Mouse (Mus musculus) neural tube, embryonic 15.5 days (tissue): Measurements from ENCODE around the gene Fhl3. TPM values are rescaled to one million over a fixed set of nuclear protein-coding genes. Genes with fewer than 3 reads are reported as not detected.

Experiments
- ATAC-seq: fragments of 200-750 bp; cut with Nextera tagmentation; 2 replicates; pipeline ENCODE4 v1.8.0; 2017; ENCODE audit warnings: mild to moderate bottlenecking, moderate TSS enrichment, moderate library complexity; ENCODE audit not compliant: low FRiP score
- H3K27ac ChIP-seq: fragments of 300-500 bp; sonication (generic); replicated peaks from 2 replicates; pipeline ENCODE4 v1.5.1; 2015; ENCODE audit warnings: mild to moderate bottlenecking, inconsistent platforms
- H3K27me3 ChIP-seq: fragments of 300-500 bp; sonication (generic); replicated peaks from 2 replicates; pipeline ENCODE4 v1.6.1; 2015; ENCODE audit warnings: inconsistent platforms
- H3K36me3 ChIP-seq: fragments of 300-500 bp; sonication (generic); 2 replicates; pipeline ENCODE4 v1.6.1; 2015; ENCODE audit warnings: inconsistent platforms
- H3K4me1 ChIP-seq: fragments of 300-500 bp; sonication (generic); 2 replicates; pipeline ENCODE4 v1.6.1; 2015; ENCODE audit warnings: inconsistent platforms
- H3K4me2 ChIP-seq: fragments of 300-500 bp; sonication (generic); 2 replicates; pipeline ENCODE4 v1.6.1; 2015; ENCODE audit warnings: inconsistent platforms, mild to moderate bottlenecking, moderate library complexity
- H3K4me3 ChIP-seq: fragments of 300-500 bp; sonication (generic); replicated peaks from 2 replicates; pipeline ENCODE4 v1.5.1; 2015; ENCODE audit warnings: mild to moderate bottlenecking, inconsistent platforms
- H3K9ac ChIP-seq: fragments of 300-500 bp; sonication (generic); replicated peaks from 2 replicates; pipeline ENCODE4 v1.6.1; 2015; ENCODE audit warnings: mild to moderate bottlenecking, inconsistent platforms
- H3K9me3 ChIP-seq: fragments of 300-500 bp; sonication (generic); replicated peaks from 2 replicates; pipeline ENCODE4 v1.6.1; 2016; ENCODE audit warnings: inconsistent platforms
- WGBS: fragments of 180-500 bp; shearing (Covaris S2); methylation state at CpG from one replicate; pipeline ENCODE4 v1.1.7; 2015; ENCODE audit warnings: mixed read lengths; 5-methylcytosine and 5-hydroxymethylcytosine counted together
- microRNA counts: library from miRNA; unstranded; fragments of <30 nt; microRNA quantifications from one replicate; lab custom pipeline; 2016
- microRNA-seq: library from miRNA; unstranded; fragments of <30 nt; microRNA quantifications from one replicate; pipeline ENCODE4, GENCODE M21; 2017
- polyA plus RNA-seq: library from polyadenylated mRNA; unstranded; fragments of >200 nt; fragmentation: Nextera tagmentation; extraction: Ambion mirVana; gene quantifications from 2 replicates; pipeline ENCODE4 v1.2.1, GENCODE M21; 2015

Fhl3 gene
- polyA plus RNA-seq, 1 experiment from 2014 or later: 1.8 TPM

DNA sequence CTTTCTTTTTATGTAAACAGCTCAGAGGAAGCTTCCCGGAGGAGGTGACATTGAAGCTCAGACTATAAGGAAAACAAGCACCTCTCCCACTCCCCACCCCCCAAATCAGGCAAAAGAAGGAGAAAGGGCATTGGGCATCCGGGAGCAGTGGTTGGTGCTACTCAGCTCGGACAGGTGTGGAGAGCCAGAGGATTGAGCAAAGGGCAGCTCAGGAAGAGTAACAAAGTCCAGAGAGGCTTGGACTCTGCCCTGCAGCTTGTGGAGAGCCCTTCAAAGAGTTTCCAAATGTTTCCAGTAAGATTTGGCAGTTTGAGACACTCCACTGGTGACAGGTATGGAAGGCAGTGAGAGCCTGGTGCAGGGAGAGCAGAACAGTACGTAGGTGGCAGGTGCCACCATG, 47.4 kb downstream of the Fhl3 start:
- H3K9ac ChIP-seq: no peak overlapping the region
- peaks cover 19% of the 10 kb centered on the region for H3K4me1 ChIP-seq
- 68% methylated on average over 4 of the region's 4 CpGs for WGBS
- ATAC-seq: no peak
- no peak overlapping the region for H3K4me2 ChIP-seq
- no peak overlapping the region for H3K4me3 ChIP-seq
- no peaks in the 10 kb centered on the region for H3K27me3 ChIP-seq
- H3K27ac ChIP-seq: no peak overlapping the region
- no peaks in the 10 kb centered on the region for H3K9me3 ChIP-seq
- H3K36me3 ChIP-seq: peaks cover 26% of the 10 kb centered on the region

DNA sequence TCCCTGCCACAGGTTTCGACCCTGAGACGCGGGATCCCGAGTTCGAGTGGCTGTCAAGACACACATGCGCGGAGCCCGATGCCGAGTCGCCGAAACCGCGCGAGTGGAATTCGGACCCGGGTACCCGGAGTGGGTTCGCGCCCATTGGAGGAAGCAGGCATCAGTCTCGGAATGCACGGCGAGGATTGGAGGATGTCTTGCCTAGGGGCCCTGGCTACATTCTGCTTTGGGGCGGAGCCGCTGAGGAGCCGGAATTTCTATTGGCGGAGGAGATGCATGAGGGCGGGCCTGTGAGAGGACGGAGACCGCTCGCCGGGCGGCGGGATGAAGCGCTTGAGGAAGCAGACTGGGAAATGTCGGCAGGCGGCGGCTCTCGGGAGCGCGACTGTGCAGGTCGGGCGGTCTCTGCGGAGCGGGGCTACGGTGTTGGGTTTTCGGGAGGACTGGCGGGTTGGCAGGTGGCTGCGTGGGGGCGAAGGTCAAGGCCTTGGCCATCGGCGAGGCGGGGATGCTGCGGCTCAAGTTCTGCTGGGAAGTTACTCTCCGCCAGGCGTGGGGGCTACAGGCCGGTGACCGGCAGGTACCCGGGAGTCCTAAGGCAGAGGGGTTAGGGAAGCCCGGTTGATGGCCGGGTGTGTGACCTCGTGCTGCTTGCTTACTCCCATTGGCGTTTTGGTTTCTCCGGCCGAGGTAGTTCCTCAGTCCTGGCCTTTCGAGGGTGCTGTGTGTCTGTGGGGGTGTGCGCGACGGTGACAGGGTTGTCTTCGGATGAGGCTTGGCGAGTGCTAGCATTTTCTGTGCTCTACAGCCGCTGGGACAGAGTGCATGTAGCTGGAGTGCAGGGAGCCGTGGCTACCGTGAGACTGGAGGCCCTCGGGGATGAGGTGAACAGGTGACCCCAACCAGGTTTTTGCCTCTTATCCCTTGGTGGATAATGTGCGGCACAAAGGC, 51.1 kb downstream of the Fhl3 start:
- Histone ChIP-seq H3K4me3 (peak overlapping the region; percentile 84), H3K4me1 (peaks cover 22% of the 10 kb centered on the region), H3K27ac (no peak overlapping the region), H3K27me3 (no peaks in the 10 kb centered on the region), H3K4me2 (peak overlapping the region; percentile 98), H3K36me3 (peaks cover 17% of the 10 kb centered on the region), H3K9ac (peak overlapping the region; percentile 71), H3K9me3 (no peaks in the 10 kb centered on the region)
- peak; percentile 100 for ATAC-seq
- under 1% methylated on average over 72 of the region's 75 CpGs for WGBS

DNA sequence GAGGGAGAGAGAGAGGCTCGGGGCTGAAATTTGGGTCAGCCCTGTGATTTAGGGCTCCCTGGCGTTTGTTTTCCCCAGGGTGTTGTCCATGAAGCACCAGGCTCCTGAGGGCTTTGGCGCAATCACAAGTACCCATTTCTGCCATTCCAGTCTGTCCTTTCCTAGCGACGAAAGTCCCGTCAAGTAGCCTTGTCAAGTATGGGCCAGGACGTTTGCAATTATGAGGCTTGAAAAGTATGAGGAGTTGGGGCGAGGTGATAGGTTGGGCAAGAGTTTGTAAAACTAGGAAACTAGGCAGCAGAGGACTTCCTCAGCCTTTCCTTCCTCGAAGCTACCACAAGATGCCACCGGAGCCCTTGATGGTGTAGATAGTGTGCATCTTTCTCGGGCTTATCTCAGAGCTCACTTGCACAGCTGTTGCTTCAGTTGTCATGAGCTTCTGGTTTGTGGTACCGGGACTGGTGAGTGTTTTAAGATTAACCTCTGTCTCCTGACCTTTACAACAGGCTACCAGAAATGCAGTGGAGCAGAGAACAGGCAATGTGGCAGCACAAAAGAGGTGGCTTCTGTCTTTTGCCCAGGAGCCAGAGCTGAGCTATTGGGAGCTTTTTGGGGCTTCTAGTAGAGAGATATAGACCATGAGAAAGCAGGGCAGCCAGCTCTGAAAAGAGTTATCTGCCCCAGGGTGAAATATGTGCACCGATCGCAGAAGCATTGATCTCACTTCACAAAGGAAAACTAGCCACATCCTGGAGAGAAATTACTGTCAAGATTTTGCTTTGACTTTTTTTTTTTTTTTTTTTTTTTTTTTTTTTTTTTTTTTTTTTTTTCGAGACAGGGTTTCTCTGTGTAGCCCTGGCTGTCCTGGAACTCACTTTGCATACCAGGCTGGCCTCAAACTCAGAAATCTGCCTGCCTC, 52.0 kb downstream of the Fhl3 start:
- Histone ChIP-seq H3K9me3 (no peaks in the 10 kb centered on the region), H3K9ac (peak overlapping the region; percentile 71), H3K4me1 (peaks cover 22% of the 10 kb centered on the region), H3K4me3 (peak overlapping the region; percentile 84), H3K27ac (no peak overlapping the region), H3K27me3 (no peaks in the 10 kb centered on the region), H3K36me3 (peaks cover 11% of the 10 kb centered on the region), H3K4me2 (peak overlapping the region; percentile 98)
- no peak for ATAC-seq
- WGBS: 22% methylated on average over 15 of the region's 15 CpGs

DNA sequence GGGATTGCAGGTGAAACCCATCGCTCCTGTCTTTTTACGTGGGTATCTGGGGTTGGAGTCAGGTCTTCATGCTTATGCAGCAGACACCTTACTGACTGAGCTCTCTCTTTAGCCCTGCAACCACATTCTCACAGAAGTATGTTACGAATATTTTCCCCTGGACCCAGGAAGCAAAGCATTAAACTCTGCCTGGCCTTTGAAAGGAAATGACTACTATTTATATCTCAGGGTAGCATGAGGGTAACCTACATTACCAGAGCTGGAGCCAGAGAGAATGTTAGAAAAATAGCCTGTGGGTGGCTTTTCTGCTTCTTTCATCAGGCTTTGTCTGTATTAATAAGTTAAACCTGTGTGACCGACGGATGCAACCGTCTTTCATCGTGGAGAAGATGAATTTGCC, 55.0 kb downstream of the Fhl3 start:
- H3K27me3 ChIP-seq: no peaks in the 10 kb centered on the region
- ATAC-seq: no peak
- peaks cover 22% of the 10 kb centered on the region for H3K4me1 ChIP-seq
- no peak overlapping the region for H3K4me3 ChIP-seq
- H3K4me2 ChIP-seq: no peak overlapping the region
- H3K9ac ChIP-seq: no peak overlapping the region
- no peak overlapping the region for H3K27ac ChIP-seq
- WGBS: 72% methylated on average over 7 of the region's 7 CpGs
- H3K9me3 ChIP-seq: no peaks in the 10 kb centered on the region
- peaks cover 8% of the 10 kb centered on the region; the same call in 1 of the 2 replicates for H3K36me3 ChIP-seq

MicroRNAs within 50 kb of the gene (microRNA counts, 519-probe panel; counts per million panel counts)
- microRNA mmu-miR-697 (lab: Ali Mortazavi, UCI) (not detected), microRNA mmu-miR-698 (lab: Ali Mortazavi, UCI) (not detected)

Small RNA genes lying within 50 kb of the gene (microRNA-seq; reads per million reads assigned to microRNA genes)
- gene Gm24721 (not detected), gene Mir697 (not detected), gene Mir698 (not detected)

Other genes with a start within 250 kb of the Fhl3 start
- gene 3100002H09Rik, start 89.9 kb upstream of the Fhl3 start, polyA plus RNA-seq: 0.28 and 0.42 TPM in 2 replicates
- gene Pou3f1, start 43.9 kb upstream of the Fhl3 start, polyA plus RNA-seq: 4.7 and 6.8 TPM in 2 replicates
- 41.4 and 47.8 TPM in 2 replicates for gene Utp11, start 7.1 kb upstream of the Fhl3 start, polyA plus RNA-seq
- gene Sf3a3, start 14.1 kb downstream of the Fhl3 start, polyA plus RNA-seq: 88.4 and 105 TPM in 2 replicates
- gene Inpp5b, start 41.1 kb downstream of the Fhl3 start, polyA plus RNA-seq: 20.6 and 24.9 TPM in 2 replicates
- 9.8 and 10.2 TPM in 2 replicates for gene Mtf1, start 101.4 kb downstream of the Fhl3 start, polyA plus RNA-seq
- gene Yrdc, start 150.0 kb downstream of the Fhl3 start, polyA plus RNA-seq: 43.2 and 44.9 TPM in 2 replicates
- gene 1110065P20Rik, start 150.5 kb downstream of the Fhl3 start, polyA plus RNA-seq: 82.5 and 106 TPM in 2 replicates
- 10.4 and 17.8 TPM in 2 replicates for gene Maneal, start 161.5 kb downstream of the Fhl3 start, polyA plus RNA-seq
- 9.4 and 13.7 TPM in 2 replicates for gene Epha10, start 180.2 kb downstream of the Fhl3 start, polyA plus RNA-seq
- 14.2 and 15.2 TPM in 2 replicates for gene 9930104L06Rik, start 236.3 kb downstream of the Fhl3 start, polyA plus RNA-seq
- 22.1 and 51.7 TPM in 2 replicates for gene Cdca8, start 238.6 kb downstream of the Fhl3 start, polyA plus RNA-seq